Mouse (Mus musculus): ENCODE results near the gene Rapgef1. TPM values are rescaled to one million over a fixed set of nuclear protein-coding genes. Genes with fewer than 3 reads are reported as not detected.

The Rapgef1 gene
- polyA plus RNA-seq, 1 experiment from 2014 or later: 5.4 TPM

DNA sequence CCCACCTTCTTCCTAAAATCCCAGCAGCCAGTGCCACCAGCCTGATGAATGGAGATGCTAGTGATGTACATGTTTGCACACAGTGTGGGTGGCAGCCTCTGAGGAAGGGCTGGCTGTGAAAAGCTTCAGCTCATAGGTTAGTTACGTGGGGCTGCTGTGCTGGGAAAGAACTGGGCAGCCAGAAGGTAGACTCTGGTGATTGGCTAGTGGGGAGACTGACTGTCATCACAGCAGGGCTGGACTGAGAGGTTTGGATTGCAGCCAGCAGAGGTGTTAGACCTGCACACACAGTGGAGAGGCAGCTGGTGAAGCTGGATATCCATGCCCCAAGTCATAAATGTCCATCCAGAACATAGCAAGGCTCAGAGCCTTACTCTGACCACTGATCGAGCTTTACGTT lies 27.1 kb downstream of the Rapgef1 start:
- no peak overlapping the region for H3K9ac ChIP-seq
- peaks cover 29% of the 10 kb centered on the region for H3K4me1 ChIP-seq (replicated peaks)
- no peaks in the 10 kb centered on the region for H3K9me3 ChIP-seq (replicated peaks)
- no peak overlapping the region for H3K4me3 ChIP-seq (replicated peaks)
- peaks cover 10% of the 10 kb centered on the region for H3K36me3 ChIP-seq
- WGBS (ENCODE audit: insufficient replicate concordance): 79% methylated on average over 3 of the region's 3 CpGs
- no peak overlapping the region for H3K27ac ChIP-seq
- DNase-seq: no peak
- no peak overlapping the region for H3K4me2 ChIP-seq
- H3K27me3 ChIP-seq: no peaks in the 10 kb centered on the region
- no peak for ATAC-seq (ENCODE audit: low read depth)

DNA sequence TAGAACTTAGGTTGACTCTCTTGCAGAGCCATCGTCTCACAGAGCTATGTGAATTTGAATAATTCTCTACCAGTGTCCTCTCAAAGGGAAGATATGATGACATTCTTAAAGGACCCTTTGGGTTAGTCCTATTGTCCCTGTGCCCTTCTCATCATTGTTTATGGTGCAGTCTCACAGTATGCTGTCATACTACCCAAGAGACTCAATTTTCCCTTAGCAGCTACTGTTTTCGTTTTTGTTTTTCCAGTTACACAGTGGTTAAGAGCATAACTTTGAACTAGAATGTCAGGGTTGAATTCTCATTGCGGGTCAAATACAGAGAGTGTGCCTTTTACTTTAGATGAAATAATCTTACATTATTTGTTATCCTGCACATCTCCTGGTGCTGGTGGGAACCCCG lies 27.6 kb downstream of the Rapgef1 start:
- WGBS (ENCODE audit: insufficient replicate concordance): 76% methylated on average over 4 of the region's 4 CpGs
- DNase-seq (no peak), ATAC-seq (ENCODE audit: low read depth) (no peak)
- Histone ChIP-seq H3K9ac (no peak overlapping the region), H3K27ac (no peak overlapping the region), H3K4me3 (replicated peaks) (no peak overlapping the region), H3K4me1 (replicated peaks) (peaks cover 29% of the 10 kb centered on the region), H3K27me3 (no peaks in the 10 kb centered on the region), H3K36me3 (peaks cover 10% of the 10 kb centered on the region), H3K4me2 (no peak overlapping the region), H3K9me3 (replicated peaks) (no peaks in the 10 kb centered on the region)

DNA sequence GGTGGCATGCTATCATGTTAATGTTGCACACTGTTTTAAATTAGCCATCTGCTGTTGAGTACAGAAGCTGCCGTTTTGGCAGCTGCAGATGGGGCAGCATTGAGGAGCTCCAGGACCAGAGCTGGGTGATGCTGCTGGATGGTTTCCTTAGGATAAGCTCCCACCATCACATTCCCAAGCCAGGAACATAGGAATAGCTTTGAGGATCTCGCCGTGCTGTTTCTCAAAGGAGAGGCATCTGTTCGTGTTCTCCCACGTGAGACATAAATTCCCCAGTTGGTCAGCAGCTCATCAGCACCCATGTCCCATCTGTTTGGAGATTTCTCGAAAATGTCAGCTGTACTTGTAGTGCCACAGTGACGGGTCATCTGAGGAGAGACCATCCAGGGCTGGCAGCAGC lies 28.3 kb downstream of the Rapgef1 start:
- WGBS (ENCODE audit: insufficient replicate concordance): 80% methylated on average over 7 of the region's 7 CpGs
- Histone ChIP-seq H3K9ac (no peak overlapping the region), H3K4me2 (no peak overlapping the region), H3K4me3 (replicated peaks) (no peak overlapping the region), H3K27me3 (no peaks in the 10 kb centered on the region), H3K4me1 (replicated peaks) (peaks cover 29% of the 10 kb centered on the region), H3K9me3 (replicated peaks) (no peaks in the 10 kb centered on the region), H3K36me3 (peaks cover 10% of the 10 kb centered on the region), H3K27ac (no peak overlapping the region)
- ATAC-seq (ENCODE audit: low read depth) (no peak), DNase-seq (no peak)

DNA sequence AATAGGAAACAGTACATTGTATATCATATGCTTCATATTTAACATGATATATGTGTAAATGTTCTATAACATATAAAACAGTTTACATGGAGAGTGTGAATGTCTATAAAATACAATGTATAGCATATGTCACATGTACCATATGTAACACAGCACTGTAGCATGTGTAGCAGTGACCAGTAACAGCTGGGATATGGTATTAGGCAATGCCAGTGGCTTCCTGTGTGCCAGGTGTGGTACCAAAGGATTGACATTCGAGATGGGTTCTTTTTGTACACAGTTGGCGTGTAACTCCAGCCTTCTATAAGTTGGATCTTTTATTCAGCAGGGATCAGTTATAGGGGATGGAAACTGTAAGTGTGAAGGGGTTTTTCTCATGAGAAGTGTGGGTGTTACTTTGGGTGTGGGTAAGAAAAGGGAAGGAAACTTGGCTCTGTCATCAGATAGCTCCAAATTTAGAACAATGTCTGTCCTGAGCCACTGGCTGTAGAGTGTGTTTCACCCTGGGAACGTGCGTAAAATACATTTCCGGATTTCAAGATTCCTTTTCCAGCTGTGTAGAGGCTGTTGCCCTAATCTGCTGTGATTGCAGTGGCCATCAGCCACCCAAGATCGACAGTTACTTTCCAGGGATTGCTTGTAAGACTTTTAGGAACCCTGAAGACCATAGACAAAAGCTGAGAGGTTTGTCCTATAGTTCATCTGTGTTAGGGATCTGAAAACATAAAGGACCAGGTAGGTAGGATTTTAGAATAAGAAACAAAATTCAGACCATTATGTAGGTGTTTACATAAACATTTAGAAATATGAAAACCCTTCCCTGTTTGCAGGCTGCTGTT lies 29.7 kb downstream of the Rapgef1 start:
- H3K27ac ChIP-seq: peak overlapping the region; percentile 43; the same call in 1 of the 2 replicates
- peaks cover 10% of the 10 kb centered on the region for H3K36me3 ChIP-seq
- H3K4me1 ChIP-seq (replicated peaks): peaks cover 29% of the 10 kb centered on the region
- no peak for ATAC-seq (ENCODE audit: low read depth)
- 27% methylated on average over 6 of the region's 6 CpGs for WGBS (ENCODE audit: insufficient replicate concordance)
- H3K4me2 ChIP-seq: no peak overlapping the region
- H3K27me3 ChIP-seq: no peaks in the 10 kb centered on the region
- H3K9me3 ChIP-seq (replicated peaks): no peaks in the 10 kb centered on the region
- H3K9ac ChIP-seq: no peak overlapping the region
- H3K4me3 ChIP-seq (replicated peaks): no peak overlapping the region
- no peak for DNase-seq

DNA sequence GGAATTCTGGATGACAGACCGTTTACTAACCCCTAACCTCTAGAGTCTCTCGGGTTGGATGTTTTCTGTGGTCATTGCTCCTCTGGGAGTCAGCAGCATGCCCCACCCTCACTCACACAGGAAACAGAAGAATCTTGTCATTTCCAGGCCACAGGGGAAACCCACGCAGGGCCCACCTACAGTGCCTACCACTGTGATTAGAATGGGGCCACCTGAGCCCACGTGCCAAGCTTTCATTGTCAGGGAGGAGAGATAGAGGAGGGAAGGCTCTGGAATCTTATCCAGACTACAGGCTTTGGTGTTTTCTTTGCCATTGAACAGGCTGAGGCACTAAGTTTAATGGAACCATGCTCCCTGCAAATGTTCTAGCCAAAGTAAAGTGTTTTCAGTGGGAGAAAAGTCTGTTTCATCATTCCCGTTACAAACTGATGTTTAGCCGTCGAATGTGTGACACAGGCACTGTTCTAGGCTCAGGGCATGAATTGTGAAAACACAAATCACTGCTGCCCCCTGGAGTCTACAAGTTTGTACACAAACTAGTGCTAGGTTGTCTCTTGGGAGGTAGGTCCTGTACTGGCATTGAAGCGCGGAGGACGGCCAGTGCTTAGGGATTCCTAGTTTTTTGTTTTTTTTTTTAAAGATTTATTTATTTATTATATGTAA lies 30.4 kb downstream of the Rapgef1 start:
- Histone ChIP-seq H3K27ac (peak overlapping the region; percentile 43; the same call in 1 of the 2 replicates), H3K4me2 (no peak overlapping the region), H3K4me1 (replicated peaks) (peaks cover 29% of the 10 kb centered on the region), H3K4me3 (replicated peaks) (no peak overlapping the region), H3K9ac (no peak overlapping the region), H3K27me3 (no peaks in the 10 kb centered on the region), H3K9me3 (replicated peaks) (no peaks in the 10 kb centered on the region), H3K36me3 (peaks cover 5% of the 10 kb centered on the region)
- no peak for DNase-seq
- WGBS (ENCODE audit: insufficient replicate concordance): 68% methylated on average over 10 of the region's 10 CpGs
- ATAC-seq (ENCODE audit: low read depth): no peak

DNA sequence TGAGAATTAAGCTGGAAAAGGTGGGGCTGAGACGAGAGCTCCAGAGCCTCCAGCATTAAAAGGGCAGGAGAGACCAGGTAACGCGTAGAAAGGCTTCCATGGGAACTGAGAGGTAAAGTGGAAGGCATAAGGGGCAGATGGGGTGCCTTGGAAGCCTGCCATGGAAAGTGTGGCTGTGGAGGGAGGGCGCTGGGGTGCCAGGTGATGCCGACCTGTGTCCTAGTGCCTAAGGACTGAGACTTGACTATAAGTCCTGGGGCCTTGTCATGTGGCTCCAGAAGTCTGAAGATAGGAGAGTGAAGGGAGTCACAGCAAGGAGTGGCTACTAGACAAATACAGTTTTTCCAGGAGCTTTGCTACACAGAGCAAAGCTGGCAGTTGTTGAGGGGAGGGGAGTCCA lies 32.4 kb downstream of the Rapgef1 start:
- H3K27ac ChIP-seq: no peak overlapping the region
- H3K9me3 ChIP-seq (replicated peaks): no peaks in the 10 kb centered on the region
- no peaks in the 10 kb centered on the region for H3K36me3 ChIP-seq
- no peak overlapping the region for H3K4me3 ChIP-seq (replicated peaks)
- H3K4me2 ChIP-seq: no peak overlapping the region
- H3K9ac ChIP-seq: no peak overlapping the region
- peaks cover 21% of the 10 kb centered on the region for H3K4me1 ChIP-seq (replicated peaks)
- DNase-seq: no peak
- ATAC-seq (ENCODE audit: low read depth): no peak
- H3K27me3 ChIP-seq: no peaks in the 10 kb centered on the region
- WGBS (ENCODE audit: insufficient replicate concordance): 80% methylated on average over 5 of the region's 5 CpGs

DNA sequence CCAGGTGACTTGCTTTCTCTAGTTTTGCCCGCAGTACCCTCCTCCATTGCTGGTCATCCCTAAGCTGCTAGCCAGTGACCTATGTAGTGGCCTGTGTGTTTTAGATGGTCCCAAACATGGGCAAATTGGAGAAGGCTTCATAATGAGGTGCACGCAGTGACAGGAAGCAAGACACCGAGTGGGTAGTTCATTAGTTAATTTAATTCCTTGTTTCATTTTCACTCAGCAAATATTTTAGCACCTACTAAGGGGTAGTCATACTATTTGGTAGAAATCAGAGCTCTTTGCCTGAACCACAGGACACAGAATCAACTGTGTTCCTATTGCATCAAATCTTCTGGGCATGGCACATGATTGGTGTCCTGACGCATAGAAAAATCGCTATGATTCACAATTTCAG lies 35.9 kb downstream of the Rapgef1 start:
- peaks cover 12% of the 10 kb centered on the region for H3K4me1 ChIP-seq (replicated peaks)
- H3K9ac ChIP-seq: no peak overlapping the region
- H3K27ac ChIP-seq: no peak overlapping the region
- no peak for DNase-seq
- H3K4me3 ChIP-seq (replicated peaks): no peak overlapping the region
- WGBS (ENCODE audit: insufficient replicate concordance): 82% methylated on average over 5 of the region's 5 CpGs
- no peaks in the 10 kb centered on the region for H3K27me3 ChIP-seq
- H3K4me2 ChIP-seq: no peak overlapping the region
- H3K36me3 ChIP-seq: no peaks in the 10 kb centered on the region
- no peaks in the 10 kb centered on the region for H3K9me3 ChIP-seq (replicated peaks)
- no peak for ATAC-seq (ENCODE audit: low read depth)

DNA sequence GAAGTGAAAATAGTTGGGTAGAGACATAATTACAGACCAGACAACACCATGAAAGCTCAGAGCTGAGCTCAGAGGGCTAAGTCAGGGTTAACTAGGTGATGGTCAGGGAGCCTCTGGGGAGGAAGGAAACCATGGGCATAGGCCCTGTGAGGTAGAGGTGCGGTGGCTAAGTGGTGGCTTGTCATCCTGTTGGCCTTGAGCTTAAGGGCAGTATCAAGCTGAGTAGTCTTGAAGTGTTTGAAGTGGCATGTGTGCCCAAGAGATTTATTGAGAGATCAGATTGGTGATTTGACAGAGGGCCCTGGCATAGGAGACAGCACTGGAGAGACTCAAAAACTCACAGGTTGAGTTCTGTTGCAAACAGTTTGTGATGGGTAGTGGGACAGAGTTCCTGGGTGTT lies 36.6 kb downstream of the Rapgef1 start:
- Histone ChIP-seq H3K9ac (no peak overlapping the region), H3K4me3 (replicated peaks) (no peak overlapping the region), H3K36me3 (no peaks in the 10 kb centered on the region), H3K27me3 (no peaks in the 10 kb centered on the region), H3K4me2 (no peak overlapping the region), H3K4me1 (replicated peaks) (peaks cover 18% of the 10 kb centered on the region), H3K9me3 (replicated peaks) (no peaks in the 10 kb centered on the region), H3K27ac (no peak overlapping the region)
- DNase-seq: no peak
- ATAC-seq (ENCODE audit: low read depth): no peak
- 43% methylated on average over 1 of the region's 1 CpGs for WGBS (ENCODE audit: insufficient replicate concordance)

DNA sequence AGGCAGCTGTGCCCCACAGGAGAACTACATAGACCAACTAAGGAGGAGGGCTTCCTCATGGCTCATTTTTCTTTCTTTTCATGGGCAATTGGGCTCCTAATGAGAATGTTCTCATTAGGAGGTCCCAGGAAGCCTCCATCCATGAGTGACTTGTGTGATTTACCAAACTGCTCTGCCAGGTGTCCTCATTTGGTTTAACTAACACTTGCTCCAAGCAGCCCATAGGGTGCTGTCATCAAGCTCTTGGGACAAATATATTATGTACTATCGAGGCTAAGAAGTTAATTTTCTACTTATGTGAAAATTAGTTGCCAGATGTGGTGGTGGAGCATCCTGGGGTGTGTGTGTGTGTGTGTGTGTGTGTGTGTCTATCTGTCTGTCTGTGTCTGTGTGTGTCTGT lies 37.6 kb downstream of the Rapgef1 start:
- Histone ChIP-seq H3K9me3 (replicated peaks) (no peaks in the 10 kb centered on the region), H3K27me3 (no peaks in the 10 kb centered on the region), H3K4me2 (no peak overlapping the region), H3K4me3 (replicated peaks) (no peak overlapping the region), H3K9ac (no peak overlapping the region), H3K36me3 (no peaks in the 10 kb centered on the region), H3K27ac (no peak overlapping the region), H3K4me1 (replicated peaks) (peaks cover 27% of the 10 kb centered on the region)
- no peak for ATAC-seq (ENCODE audit: low read depth)
- DNase-seq: no peak
- 72% methylated on average over 1 of the region's 1 CpGs for WGBS (ENCODE audit: insufficient replicate concordance)

DNA sequence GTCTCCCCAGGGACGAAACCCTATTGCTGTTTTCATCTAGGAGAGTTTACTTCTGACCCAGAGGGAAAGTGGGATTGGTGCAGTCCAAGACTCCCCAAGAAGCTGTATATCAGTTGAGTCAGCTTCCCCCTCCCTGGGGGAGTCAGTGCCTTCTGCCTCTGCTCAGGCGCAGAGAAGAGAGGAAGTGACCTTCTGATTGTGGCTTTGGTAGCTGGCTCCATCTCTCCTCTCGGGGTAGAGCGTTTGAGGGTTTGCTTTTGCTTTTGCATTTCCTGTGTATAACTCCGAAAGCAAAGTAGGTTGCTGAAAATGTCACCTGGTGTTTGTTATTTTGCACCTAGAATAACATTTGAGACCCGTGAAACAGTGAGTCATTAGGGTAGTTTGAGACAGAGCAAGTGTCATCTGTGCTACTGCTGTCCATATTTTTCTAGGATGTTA lies 42.3 kb downstream of the Rapgef1 start:
- no peak for DNase-seq
- WGBS (ENCODE audit: insufficient replicate concordance): 26% methylated on average over 6 of the region's 6 CpGs
- Histone ChIP-seq H3K4me1 (replicated peaks) (peaks cover 55% of the 10 kb centered on the region), H3K9me3 (replicated peaks) (no peaks in the 10 kb centered on the region), H3K4me2 (no peak overlapping the region), H3K36me3 (no peaks in the 10 kb centered on the region), H3K27ac (0 out of 2 replicates have a peak overlapping the region, but pooled peaks have one; percentile 31), H3K27me3 (no peaks in the 10 kb centered on the region), H3K9ac (no peak overlapping the region), H3K4me3 (replicated peaks) (no peak overlapping the region)
- ATAC-seq (ENCODE audit: low read depth): peak; percentile 37; the same call in 1 of the 2 replicates

DNA sequence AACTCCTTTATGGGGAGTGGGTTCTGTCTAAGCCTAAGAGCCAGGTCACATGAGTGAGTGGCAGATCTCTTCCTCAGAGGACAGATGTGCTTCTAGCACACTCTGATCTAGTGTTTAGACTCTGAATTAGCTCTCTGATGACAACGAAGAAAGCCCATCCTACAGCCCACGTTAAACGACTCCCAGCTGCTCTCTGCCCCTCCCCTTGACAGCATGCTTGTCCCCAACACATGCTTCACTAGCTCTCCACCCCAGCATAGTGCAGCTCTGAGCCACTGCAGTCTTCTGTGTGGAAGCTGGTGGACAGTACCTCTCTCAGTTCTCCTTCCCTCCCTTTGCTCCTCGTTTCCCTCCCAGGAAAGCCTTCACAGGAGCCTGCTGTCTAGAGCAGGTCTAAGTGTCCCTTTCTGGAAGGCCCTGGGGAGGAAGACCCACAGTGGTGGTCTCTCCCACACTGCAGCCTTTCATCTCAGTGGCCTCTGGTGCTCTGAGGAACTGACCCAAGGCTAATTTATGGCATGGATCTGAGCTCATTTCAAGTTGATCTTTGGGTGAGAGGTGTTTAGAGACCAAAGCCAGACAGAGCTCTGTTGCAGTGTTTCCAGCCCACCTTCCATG lies 43.8 kb downstream of the Rapgef1 start:
- H3K9me3 ChIP-seq (replicated peaks): no peaks in the 10 kb centered on the region
- no peaks in the 10 kb centered on the region for H3K27me3 ChIP-seq
- H3K4me2 ChIP-seq: no peak overlapping the region
- WGBS (ENCODE audit: insufficient replicate concordance): 38% methylated on average over 4 of the region's 4 CpGs
- DNase-seq: no peak
- H3K27ac ChIP-seq: no peak overlapping the region
- H3K4me1 ChIP-seq (replicated peaks): peaks cover 68% of the 10 kb centered on the region
- H3K36me3 ChIP-seq: no peaks in the 10 kb centered on the region
- ATAC-seq (ENCODE audit: low read depth): no peak
- H3K4me3 ChIP-seq (replicated peaks): no peak overlapping the region
- no peak overlapping the region for H3K9ac ChIP-seq

Data from liver, embryonic 13.5 days (tissue).